Mouse (Mus musculus) adrenal gland, postnatal 25 days (tissue): ENCODE measurements around the gene Abca2. TPM values are rescaled to one million over a fixed set of nuclear protein-coding genes. Genes with fewer than 3 reads are reported as not detected.
A peak's percentile ranks its signal among the peaks of the same experiment; 100 is the strongest.

Experiments
- DNase-seq: peaks from one replicate; pipeline ENCODE4 v3.0.0; 2021; ENCODE audit warnings: mixed read lengths
- total RNA-seq: library from RNA; stranded (reverse); gene quantifications from 2 replicates; pipeline ENCODE4 v1.2.3, GENCODE M21; 2021

Abca2 gene
- total RNA-seq, 1 experiment from 2014 or later = 40.5 TPM

- no peak for DNase-seq
Measured at GRCm38 (mm10) chr2:25461407-25461806, 32.9 kb downstream of the Abca2 start.

DNA sequence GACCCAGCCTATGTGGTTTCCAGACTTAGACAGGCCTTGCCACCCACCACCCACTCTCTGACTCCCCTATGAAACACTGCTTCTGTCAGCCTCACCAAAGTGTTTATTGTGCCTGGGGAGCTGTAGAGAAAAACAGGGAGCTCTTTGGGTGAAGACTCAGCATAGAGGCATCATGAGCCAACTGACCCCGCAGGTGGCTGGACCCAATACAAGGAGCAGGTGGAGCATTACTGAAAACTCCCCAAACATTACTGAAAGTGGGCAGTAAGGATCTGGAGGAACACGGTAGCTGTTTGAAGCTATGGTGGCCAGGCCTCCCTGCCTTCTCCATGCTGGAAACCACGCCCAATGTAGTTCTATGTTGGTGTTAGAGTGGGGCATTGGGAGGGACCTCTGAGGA lies 35.1 kb downstream of the Abca2 start:
- no peak for DNase-seq

DNA sequence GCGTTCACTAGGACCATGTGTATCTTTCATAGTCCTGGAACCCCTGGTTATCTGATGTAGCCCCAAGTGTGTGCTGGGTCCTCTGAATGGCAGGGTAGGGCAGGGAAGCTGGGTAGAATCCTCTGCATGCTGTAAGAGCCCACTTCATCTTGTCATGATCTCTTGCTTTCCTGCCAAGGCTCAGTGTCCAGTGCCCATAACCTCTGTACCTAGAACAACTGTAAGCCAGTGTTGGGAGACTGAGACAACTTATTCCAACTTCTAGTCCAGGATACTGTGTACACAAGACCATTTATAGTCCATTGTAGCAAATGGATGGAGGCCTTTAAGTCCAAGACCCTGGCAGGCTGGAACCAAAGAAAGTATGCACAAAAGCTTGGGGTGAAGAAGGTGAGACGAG lies 36.8 kb downstream of the Abca2 start:
- no peak for DNase-seq

DNA sequence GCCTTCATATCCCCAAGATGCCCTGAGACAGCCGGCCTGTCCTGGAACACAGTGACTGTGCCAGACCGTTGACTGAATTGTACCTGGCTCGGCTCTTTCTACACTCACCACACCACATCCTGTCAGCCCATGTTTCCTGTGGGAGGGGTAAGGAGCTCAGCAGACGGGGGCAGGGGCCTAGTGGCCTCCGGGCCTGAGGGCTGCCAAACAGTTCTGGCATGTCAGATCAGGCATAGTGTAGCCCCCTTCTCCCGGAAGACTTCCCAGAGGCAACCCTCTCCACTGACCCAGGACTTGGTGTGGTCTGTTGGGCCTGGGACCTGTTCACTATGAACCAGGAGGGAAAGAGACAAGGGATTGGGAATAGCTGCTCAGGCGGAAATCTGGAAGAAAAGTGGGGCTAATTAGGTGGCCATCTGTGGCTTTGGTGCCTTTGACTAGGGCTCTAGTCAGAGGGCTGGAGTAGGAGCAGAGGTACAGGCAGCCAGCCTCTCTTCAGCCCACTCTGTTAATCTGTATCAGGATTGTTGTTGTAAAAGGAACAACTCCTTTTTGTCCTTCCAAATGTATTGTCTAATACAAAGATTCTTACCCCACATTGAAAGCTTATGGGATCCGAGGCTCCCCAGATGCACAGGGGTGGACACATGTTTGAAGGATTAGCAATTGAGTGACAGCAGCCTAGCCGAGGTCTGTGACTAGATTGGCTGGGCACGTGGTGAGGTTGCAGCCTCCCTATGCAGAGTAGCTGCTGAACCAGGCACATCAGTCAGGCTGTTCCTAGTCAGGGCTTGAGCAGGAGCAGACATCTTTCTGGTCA lies 37.5 kb downstream of the Abca2 start:
- no peak for DNase-seq

DNA sequence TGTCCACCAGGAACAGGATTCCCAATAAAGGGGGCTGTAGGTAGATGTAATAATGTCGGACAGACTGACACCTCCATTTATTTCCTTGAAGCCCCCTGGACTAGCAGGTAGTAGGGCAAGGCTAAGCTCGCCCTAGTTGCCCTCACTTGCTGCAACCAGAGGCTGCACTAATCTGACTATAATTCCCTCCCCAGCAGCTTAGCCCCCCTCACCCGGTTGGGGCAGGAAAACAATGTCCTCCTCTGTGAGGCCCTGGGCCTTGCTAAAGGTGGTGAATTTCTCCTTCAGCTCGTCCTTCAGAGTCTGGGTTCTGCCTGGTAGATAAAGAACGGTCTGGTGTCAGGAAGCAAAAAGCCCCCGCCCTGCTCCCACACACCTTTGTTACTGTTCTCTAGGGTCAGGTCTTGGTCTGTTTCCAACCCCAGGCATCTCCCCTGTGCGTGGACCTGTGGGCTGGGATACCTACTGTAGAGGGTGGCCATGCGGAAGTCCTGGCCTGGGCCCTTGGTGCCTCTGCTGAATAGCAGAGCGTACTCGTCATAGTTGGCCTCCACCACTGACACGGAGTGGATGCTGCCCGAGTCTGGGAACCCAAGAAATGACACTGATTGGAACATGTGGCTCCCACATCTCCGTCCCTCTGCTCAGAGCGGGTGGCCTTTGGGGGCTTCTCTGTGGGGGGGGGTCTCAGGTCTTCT lies 39.3 kb downstream of the Abca2 start:
- DNase-seq = no peak

- DNase-seq = peak; percentile 26
Measured at GRCm38 (mm10) chr2:25468962-25469915, 40.7 kb downstream of the Abca2 start.

DNA sequence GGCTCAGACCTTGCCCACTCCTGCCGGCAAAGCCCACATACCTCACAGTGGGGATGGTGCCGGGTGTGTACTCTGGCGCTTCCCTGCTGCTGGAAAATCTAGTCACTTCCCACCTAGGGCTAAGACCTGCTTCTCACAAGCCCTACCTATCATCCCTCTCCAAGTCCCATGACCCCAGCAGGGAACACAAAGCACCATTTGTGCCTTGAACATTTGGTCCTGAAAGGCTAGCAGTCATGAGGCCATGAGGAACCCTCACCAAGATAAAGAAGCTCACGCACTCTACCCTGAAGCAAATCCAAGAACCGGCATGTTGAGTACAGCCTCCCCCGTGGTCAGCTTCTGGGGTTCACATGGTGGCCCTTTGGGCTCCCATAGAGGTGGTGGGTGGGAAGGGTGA lies 41.5 kb downstream of the Abca2 start, which contains the start of gene Ptgds:
Gene Ptgds (minus strand): TSS at position 78 of the 400 bp plus-strand sequence.
- no peak for DNase-seq

DNA sequence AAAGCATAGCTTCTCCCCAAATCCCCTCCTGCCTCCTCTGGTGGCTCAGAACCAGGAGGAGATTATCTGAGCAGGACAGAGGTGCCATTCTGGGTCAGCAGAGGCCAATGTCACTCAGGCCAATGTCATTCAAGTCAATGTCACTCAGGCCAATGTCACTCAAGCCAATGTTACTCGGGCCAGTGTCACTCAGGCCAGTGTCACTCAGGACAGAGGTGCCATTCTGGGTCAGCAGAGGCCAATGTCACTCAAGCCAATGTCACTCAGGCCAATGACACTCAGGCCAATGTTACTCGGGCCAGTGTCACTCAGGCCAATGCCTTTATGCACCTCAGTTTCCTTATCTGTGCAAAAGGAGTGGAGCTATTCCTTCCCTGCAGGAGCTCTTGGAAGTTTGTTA lies 44.0 kb downstream of the Abca2 start:
- DNase-seq = no peak

GRCm38 (mm10) chr2:25477541-25477940 lies 49.0 kb downstream of the Abca2 start:
- DNase-seq = no peak

GRCm38 (mm10) chr2:25477967-25478675 lies 49.6 kb downstream of the Abca2 start:
- DNase-seq = peak; percentile 64

DNA sequence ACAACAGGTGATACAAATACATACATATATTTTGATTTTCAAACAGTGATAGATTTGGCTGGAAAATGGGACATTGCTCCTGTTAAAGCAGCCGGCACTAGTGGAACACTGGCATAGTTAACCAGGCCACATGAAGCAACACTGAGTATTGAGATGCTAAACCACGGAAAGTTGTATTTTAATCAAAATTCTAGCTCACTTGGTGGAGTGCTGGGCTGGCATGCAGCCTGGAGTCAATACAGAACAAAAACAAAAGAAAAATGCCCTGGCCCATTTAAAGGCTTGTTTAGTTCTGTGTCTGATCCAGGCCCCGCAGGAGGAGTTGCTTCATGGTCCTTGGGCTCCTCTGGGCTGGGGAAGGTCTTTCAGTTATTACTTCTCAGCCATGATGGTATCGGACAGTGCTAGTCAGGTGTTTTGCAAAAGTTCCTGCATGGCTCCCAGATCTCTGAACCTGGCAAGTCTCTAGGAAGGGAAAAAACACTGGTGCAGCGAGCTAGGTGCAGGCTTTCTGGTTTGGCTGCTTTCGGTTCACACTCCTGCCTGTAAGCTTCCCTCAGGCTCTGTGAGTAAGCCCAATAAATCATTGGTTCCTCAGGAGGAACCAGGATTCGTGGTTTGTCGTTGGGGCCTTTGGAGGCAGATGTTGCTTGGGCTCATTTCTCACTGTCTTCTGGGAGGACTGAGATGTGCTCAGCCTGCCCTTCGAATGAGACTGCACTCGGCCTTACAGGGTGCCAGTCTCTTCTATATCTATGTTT lies 51.2 kb downstream of the Abca2 start:
- no peak for DNase-seq

DNA sequence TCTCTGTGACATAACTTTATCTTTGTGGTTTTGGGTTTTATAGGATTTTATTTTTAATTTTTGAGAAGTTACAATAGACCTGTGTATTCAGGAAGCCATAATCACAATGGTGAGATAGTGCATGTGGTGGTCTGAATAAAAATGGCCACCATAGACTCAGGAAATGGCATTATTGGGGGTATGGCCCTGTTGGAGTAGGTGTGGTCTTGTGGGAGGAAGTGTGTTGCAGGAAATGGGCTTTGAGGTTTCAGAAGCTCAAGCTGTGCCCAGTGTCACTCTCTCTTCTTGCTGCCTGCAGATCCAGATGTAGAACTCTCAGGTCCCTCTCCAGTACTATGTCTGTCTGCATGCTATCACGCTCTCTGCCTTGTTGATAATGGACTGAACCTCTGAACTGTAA lies 52.0 kb downstream of the Abca2 start:
- no peak for DNase-seq

- DNase-seq = peak; percentile 48
Measured at GRCm38 (mm10) chr2:25482969-25483368, 54.5 kb downstream of the Abca2 start.

GRCm38 (mm10) chr2:25484901-25485647 lies 56.6 kb downstream of the Abca2 start:
- no peak for DNase-seq

- DNase-seq = no peak
Measured at GRCm38 (mm10) chr2:25487965-25488670, 59.6 kb downstream of the Abca2 start.

GRCm38 (mm10) chr2:25488671-25489068 lies 60.2 kb downstream of the Abca2 start:
- no peak for DNase-seq

GRCm38 (mm10) chr2:25492988-25493387 lies 64.5 kb downstream of the Abca2 start:
- DNase-seq = no peak

DNA sequence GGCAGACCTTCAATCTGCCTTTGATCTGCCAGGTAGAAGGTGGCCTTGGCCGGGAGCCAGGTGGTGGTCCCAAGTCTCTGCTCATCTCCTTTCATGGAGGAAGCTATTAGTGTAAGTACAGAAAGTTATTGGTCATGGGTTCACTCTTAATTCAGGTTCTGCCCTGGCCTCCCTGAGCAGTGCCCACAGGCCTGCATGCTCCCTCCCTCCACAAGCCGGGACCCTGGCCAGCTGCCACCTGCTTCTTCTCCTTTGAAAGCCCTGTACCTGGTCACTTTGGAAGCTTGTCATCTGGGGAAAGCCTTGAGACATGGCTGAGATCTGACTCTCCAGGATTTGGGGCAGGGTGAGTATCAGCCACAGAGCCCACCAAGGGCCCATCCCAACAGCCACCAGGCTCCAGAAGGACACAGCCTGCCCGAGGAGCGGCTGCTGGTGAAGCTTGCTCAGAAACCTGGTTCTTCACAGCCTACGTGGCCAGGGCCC lies 65.0 kb downstream of the Abca2 start, which contains the start of gene Lcn12:
Gene Lcn12 (minus strand): TSS at position 436 of the 486 bp plus-strand sequence.
- DNase-seq = no peak

DNA sequence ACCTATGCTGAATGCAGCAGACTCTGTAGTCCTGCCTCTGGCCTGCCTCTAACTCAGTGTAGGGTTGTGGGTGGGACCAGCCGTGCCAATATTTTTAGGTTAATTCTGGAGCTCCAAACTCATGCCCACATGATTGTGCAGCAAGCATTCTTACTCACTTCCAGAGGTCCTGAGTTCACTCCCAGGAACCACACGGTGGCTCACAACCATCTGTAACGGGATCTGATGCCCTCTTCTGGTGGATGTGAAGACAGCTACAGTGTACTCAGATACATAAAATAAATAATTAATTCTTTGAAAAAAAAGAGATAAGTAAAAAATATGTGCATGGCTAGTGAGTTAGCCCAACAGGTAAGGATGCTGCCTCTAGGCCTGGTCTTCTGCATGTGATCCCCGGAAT lies 68.0 kb downstream of the Abca2 start:
- DNase-seq = no peak
